Mouse (Mus musculus) C2C12 (cell line): ENCODE results near the gene Zswim8. TPM values are rescaled to one million over a fixed set of nuclear protein-coding genes. Genes with fewer than 3 reads are reported as not detected.
A peak's percentile ranks its signal among the peaks of the same experiment; 100 is the strongest.

Source experiments
- H3K27me3 ChIP-seq: one replicate; pipeline ENCODE4 v1.6.1; 2011; ENCODE audit not compliant: control insufficient read depth, insufficient read depth, insufficient read length
- H3K36me3 ChIP-seq: one replicate; pipeline ENCODE4 v1.6.1; 2011; ENCODE audit not compliant: control insufficient read depth, insufficient read depth
- H3K4me3 ChIP-seq: one replicate; pipeline ENCODE4 v1.5.1; 2011; ENCODE audit warnings: mild to moderate bottlenecking, control low read depth; ENCODE audit not compliant: poor library complexity, insufficient read depth, severe bottlenecking
- H3K79me2 ChIP-seq: one replicate; pipeline ENCODE4 v1.6.1; 2011; ENCODE audit not compliant: control insufficient read depth, insufficient read depth
- H3K79me3 ChIP-seq: one replicate; pipeline ENCODE4 v1.6.1; 2011; ENCODE audit warnings: low read depth, control low read depth
- H3ac ChIP-seq: one replicate; pipeline ENCODE3; 2011; ENCODE audit warnings: low read depth; ENCODE audit not compliant: control insufficient read depth, insufficient read length
- CEBPB ChIP-seq: IDR thresholded peaks from one replicate; pipeline ENCODE4 v1.6.1; 2011; ENCODE audit warnings: low read depth, mild to moderate bottlenecking, control low read depth, moderate library complexity
- CTCF ChIP-seq: IDR thresholded peaks from one replicate; pipeline ENCODE4 v1.5.1; 2011; ENCODE audit not compliant: control insufficient read depth, insufficient read depth, insufficient read length
- FOSL1 ChIP-seq: IDR thresholded peaks from one replicate; pipeline ENCODE4 v1.8.0; 2011; ENCODE audit warnings: mild to moderate bottlenecking, low read length; ENCODE audit not compliant: poor library complexity, insufficient read depth, severe bottlenecking
- MAX ChIP-seq: IDR thresholded peaks from one replicate; pipeline ENCODE4 v1.6.1; 2011; ENCODE audit warnings: mild to moderate bottlenecking, control low read depth
- MYOD1 ChIP-seq: IDR thresholded peaks from one replicate; pipeline ENCODE4 v1.6.1; 2011; ENCODE audit warnings: low read depth; ENCODE audit not compliant: control insufficient read depth, insufficient read length
- MYOG ChIP-seq: IDR thresholded peaks from one replicate; pipeline ENCODE4 v1.6.1; 2011; ENCODE audit not compliant: control insufficient read depth, insufficient read length; ENCODE audit errors: extremely low read depth
- USF1 ChIP-seq: IDR thresholded peaks from one replicate; pipeline ENCODE4 v1.6.1; 2011; ENCODE audit warnings: low read depth, mild to moderate bottlenecking, control low read depth, moderate library complexity
- polyA plus RNA-seq: library from polyadenylated mRNA; unstranded; fragments of >200 nt; fragmentation: generic; extraction: Trizol; gene quantifications from one replicate; pipeline ENCODE4 v1.2.1, GENCODE M21; 2012; ENCODE audit warnings: missing spikeins

Zswim8 gene
- polyA plus RNA-seq, 1 experiment: 74.0 TPM

- H3K27me3 ChIP-seq: no peaks in the 10 kb centered on the region
- no peak overlapping the region for H3ac ChIP-seq
- no peaks in the 10 kb centered on the region for H3K79me2 ChIP-seq
- H3K79me3 ChIP-seq: no peaks in the 10 kb centered on the region
- H3K4me3 ChIP-seq: no peak overlapping the region
- TF ChIP-seq FOSL1 (no peak), CEBPB (no peak), MAX (no peak), MYOG (no peak)
- peaks cover 78% of the 10 kb centered on the region for H3K36me3 ChIP-seq
These were observed 42.2 kb downstream of the Zswim8 start for GRCm38 (mm10) chr14:20749494-20750051.

DNA sequence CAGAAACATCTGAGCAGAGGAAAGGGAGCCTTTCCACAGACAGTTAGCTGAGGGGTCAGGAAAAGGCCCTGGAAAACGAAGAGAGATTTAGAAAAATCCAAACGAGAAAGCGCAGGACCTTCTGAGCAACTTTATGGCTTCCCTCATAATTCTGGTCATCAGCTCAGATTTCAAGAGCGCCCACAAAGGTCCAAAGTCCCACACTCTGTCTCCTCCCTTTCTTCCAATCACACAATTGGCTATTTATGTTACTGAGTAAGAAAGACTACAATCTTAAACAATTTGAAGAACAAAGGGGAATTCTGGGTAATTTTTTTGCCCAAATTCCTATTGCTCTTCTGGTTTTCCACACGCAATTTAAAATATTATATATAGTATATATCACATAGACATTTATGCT is 43.2 kb downstream of the Zswim8 start:
- Histone ChIP-seq H3K4me3 (no peak overlapping the region), H3K36me3 (peaks cover 81% of the 10 kb centered on the region)

DNA sequence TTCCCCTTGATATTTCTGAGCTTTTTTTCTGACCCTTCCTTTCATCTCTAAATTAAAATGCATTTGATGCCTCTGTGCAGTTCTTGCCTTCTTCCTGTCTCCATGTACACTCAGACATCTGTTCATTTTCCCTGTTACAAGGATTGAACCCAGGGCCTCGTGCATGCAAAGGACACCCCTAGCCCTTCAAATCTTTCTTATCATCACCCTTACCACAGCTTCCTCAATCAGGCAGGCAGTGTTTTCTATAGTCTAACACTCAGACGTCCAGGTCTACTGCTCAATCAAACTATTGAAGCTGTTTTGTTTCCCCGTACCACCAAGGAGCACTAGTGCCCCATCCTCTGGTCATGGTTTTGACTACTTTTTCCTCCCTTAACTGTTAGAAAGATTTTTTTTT is 46.4 kb downstream of the Zswim8 start:
- no peak for TF ChIP-seq MYOG
- no peak for TF ChIP-seq FOSL1
- no peak for TF ChIP-seq USF1
- no peak for TF ChIP-seq MYOD1
- no peak for TF ChIP-seq CTCF
- TF ChIP-seq CEBPB: no peak
- no peak for TF ChIP-seq MAX
- H3ac ChIP-seq: no peak overlapping the region
- no peaks in the 10 kb centered on the region for H3K79me3 ChIP-seq
- H3K27me3 ChIP-seq: no peaks in the 10 kb centered on the region
- no peak overlapping the region for H3K4me3 ChIP-seq
- no peaks in the 10 kb centered on the region for H3K79me2 ChIP-seq
- H3K36me3 ChIP-seq: peaks cover 92% of the 10 kb centered on the region

More for the DNA sequence above, 43.2 kb downstream of the Zswim8 start:
- no peaks in the 10 kb centered on the region for H3K79me3 ChIP-seq
- H3ac ChIP-seq: no peak overlapping the region
- TF ChIP-seq CEBPB (no peak), MYOD1 (no peak), MYOG (no peak), CTCF (no peak), MAX (no peak), USF1 (no peak), FOSL1 (no peak)
- H3K79me2 ChIP-seq: no peaks in the 10 kb centered on the region
- H3K27me3 ChIP-seq: no peaks in the 10 kb centered on the region

- TF ChIP-seq FOSL1 (no peak), MYOG (no peak), MYOD1 (no peak), CEBPB (no peak)
- peaks cover 96% of the 10 kb centered on the region for H3K36me3 ChIP-seq
These were observed 50.1 kb downstream of the Zswim8 start for GRCm38 (mm10) chr14:20757370-20757907.

DNA sequence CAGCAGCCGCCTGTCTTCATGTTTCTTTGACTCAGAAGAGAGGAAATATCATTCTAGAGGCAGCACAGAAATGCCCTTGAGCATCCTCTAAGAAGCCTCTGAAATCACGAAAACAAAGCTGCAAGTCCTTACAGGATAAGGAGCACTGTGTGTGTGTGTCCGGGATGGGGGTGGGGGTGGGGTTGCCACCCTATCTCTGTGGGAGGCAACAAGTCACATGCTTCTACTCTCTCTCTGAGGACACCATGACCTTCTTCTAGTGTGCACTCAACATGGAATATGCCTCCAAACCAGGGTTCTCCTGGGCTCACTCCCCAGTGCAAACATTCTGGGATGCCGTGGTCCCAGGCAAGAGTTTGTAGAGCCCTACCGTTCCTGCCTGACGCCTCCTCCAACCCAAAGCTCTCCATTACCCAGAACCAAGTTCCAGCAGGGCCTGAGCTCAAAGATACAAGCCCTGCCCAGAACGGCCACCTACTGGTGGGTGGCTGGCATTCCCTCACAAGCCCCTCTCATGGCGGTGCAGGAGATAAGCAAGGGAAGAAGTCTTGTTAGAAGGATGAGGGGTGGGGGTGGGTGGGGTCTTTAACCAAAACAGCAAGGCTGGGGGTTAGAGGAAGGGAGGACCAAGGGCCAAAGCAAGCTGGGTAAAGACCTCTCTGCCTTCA is 51.5 kb downstream of the Zswim8 start:
- H3K79me2 ChIP-seq: peaks cover 10% of the 10 kb centered on the region
- H3K27me3 ChIP-seq: no peaks in the 10 kb centered on the region
- H3ac ChIP-seq: no peak overlapping the region
- peaks cover 3% of the 10 kb centered on the region for H3K79me3 ChIP-seq
- TF ChIP-seq CTCF: no peak
- peaks cover 98% of the 10 kb centered on the region for H3K36me3 ChIP-seq
- H3K4me3 ChIP-seq: no peak overlapping the region

More at GRCm38 (mm10) chr14:20757370-20757907, 50.1 kb downstream of the Zswim8 start:
- no peak overlapping the region for H3K4me3 ChIP-seq
- no peaks in the 10 kb centered on the region for H3K79me2 ChIP-seq
- H3ac ChIP-seq: no peak overlapping the region
- peaks cover 2% of the 10 kb centered on the region for H3K79me3 ChIP-seq
- H3K27me3 ChIP-seq: no peaks in the 10 kb centered on the region

- TF ChIP-seq FOSL1: no peak
- no peak for TF ChIP-seq MYOD1
- no peak for TF ChIP-seq CEBPB
- TF ChIP-seq MYOG: no peak
- no peak for TF ChIP-seq MAX
- no peak for TF ChIP-seq USF1
- no peak for TF ChIP-seq CTCF
These were observed 57.6 kb downstream of the Zswim8 start for GRCm38 (mm10) chr14:20764942-20765341.

More at GRCm38 (mm10) chr14:20764942-20765341, 57.6 kb downstream of the Zswim8 start:
- peaks cover 81% of the 10 kb centered on the region for H3K36me3 ChIP-seq
- H3ac ChIP-seq: peak overlapping the region; percentile 13
- peaks cover 34% of the 10 kb centered on the region for H3K79me2 ChIP-seq
- no peak overlapping the region for H3K4me3 ChIP-seq
- H3K27me3 ChIP-seq: no peaks in the 10 kb centered on the region
- peaks cover 6% of the 10 kb centered on the region for H3K79me3 ChIP-seq
